Mouse (Mus musculus): ENCODE data around the gene Bend7. TPM values are rescaled to one million over a fixed set of nuclear protein-coding genes. Genes with fewer than 3 reads are reported as not detected.

Gene Bend7
- 3.1 TPM in 2 replicates for polyA plus RNA-seq (2014; fragmentation: Nextera tagmentation; extraction: Ambion mirVana)

- H3K4me2 ChIP-seq (ENCODE audit: low read depth, low read length): peak within 1 kb of the TSS; percentile 81
- no peaks in the 10 kb centered on the region for H3K4me1 ChIP-seq (ENCODE audit: control insufficient read depth, insufficient read depth, low read length)
- no peaks in the 10 kb centered on the region for H3K36me3 ChIP-seq (replicated peaks; ENCODE audit: control insufficient read depth, insufficient read depth, low read depth, low read length)
- ATAC-seq (replicated peaks; ENCODE audit: insufficient number of reproducible peaks, low FRiP score, low TSS enrichment, low read depth) (peak; percentile 59), DNase-seq (ENCODE audit: low spot score) (peak; percentile 49)
- peak within 1 kb of the TSS; percentile 73 for H3K9ac ChIP-seq (replicated peaks; ENCODE audit: low read length)
- no peaks in the 10 kb centered on the region for H3K9me3 ChIP-seq (replicated peaks; ENCODE audit: control insufficient read depth, low read length)
- H3K4me3 ChIP-seq (ENCODE audit: low read depth, low read length): peak within 1 kb of the TSS; percentile 70
- whole genome bisulfite sequencing: under 1% methylated on average over 78 of the region's 124 CpGs
- 0 out of 2 replicates have a peak within 1 kb of the TSS, but pooled peaks have one; percentile 35 for H3K27ac ChIP-seq (replicated peaks; ENCODE audit: low read depth, low read length)
- peaks cover 22% of the 10 kb centered on the region for H3K27me3 ChIP-seq (ENCODE audit: control insufficient read depth, insufficient read depth, low read length)
Observed at GRCm38 (mm10) chr2:4717769-4718661, at the start of gene Bend7. Bend7 (plus strand) TSS chr2:4717831.

- Histone ChIP-seq H3K27ac (replicated peaks; ENCODE audit: low read depth, low read length) (no peak overlapping the region), H3K9ac (replicated peaks; ENCODE audit: low read length) (no peak overlapping the region), H3K4me1 (ENCODE audit: control insufficient read depth, insufficient read depth, low read length) (no peaks in the 10 kb centered on the region), H3K4me3 (ENCODE audit: low read depth, low read length) (no peak overlapping the region), H3K27me3 (ENCODE audit: control insufficient read depth, insufficient read depth, low read length) (no peaks in the 10 kb centered on the region), H3K9me3 (replicated peaks; ENCODE audit: control insufficient read depth, low read length) (no peaks in the 10 kb centered on the region), H3K36me3 (replicated peaks; ENCODE audit: control insufficient read depth, insufficient read depth, low read depth, low read length) (no peaks in the 10 kb centered on the region), H3K4me2 (ENCODE audit: low read depth, low read length) (no peak overlapping the region)
- ATAC-seq (replicated peaks; ENCODE audit: insufficient number of reproducible peaks, low FRiP score, low TSS enrichment, low read depth): no peak
- 79% methylated on average over 2 of the region's 2 CpGs for WGBS
- DNase-seq (ENCODE audit: low spot score): no peak
Observed at GRCm38 (mm10) chr2:4668626-4669025, 49.0 kb upstream of the Bend7 start.

- no peak overlapping the region for H3K4me2 ChIP-seq (ENCODE audit: low read depth, low read length)
- no peaks in the 10 kb centered on the region for H3K27me3 ChIP-seq (ENCODE audit: control insufficient read depth, insufficient read depth, low read length)
- H3K4me1 ChIP-seq (ENCODE audit: control insufficient read depth, insufficient read depth, low read length): no peaks in the 10 kb centered on the region
- H3K9ac ChIP-seq (replicated peaks; ENCODE audit: low read length): no peak overlapping the region
- 87% methylated on average over 8 of the region's 8 CpGs for WGBS
- H3K9me3 ChIP-seq (replicated peaks; ENCODE audit: control insufficient read depth, low read length): no peaks in the 10 kb centered on the region
- no peak overlapping the region for H3K27ac ChIP-seq (replicated peaks; ENCODE audit: low read depth, low read length)
- H3K4me3 ChIP-seq (ENCODE audit: low read depth, low read length): no peak overlapping the region
- DNase-seq (ENCODE audit: low spot score) (no peak), ATAC-seq (replicated peaks; ENCODE audit: insufficient number of reproducible peaks, low FRiP score, low TSS enrichment, low read depth) (no peak)
- H3K36me3 ChIP-seq (replicated peaks; ENCODE audit: control insufficient read depth, insufficient read depth, low read depth, low read length): no peaks in the 10 kb centered on the region
Observed at GRCm38 (mm10) chr2:4669701-4670100, 47.9 kb upstream of the Bend7 start.

GRCm38 (mm10) chr2:4671636-4672035, 46.0 kb upstream of the Bend7 start:
- no peak overlapping the region for H3K4me3 ChIP-seq (ENCODE audit: low read depth, low read length)
- no peaks in the 10 kb centered on the region for H3K9me3 ChIP-seq (replicated peaks; ENCODE audit: control insufficient read depth, low read length)
- no peak for ATAC-seq (replicated peaks; ENCODE audit: insufficient number of reproducible peaks, low FRiP score, low TSS enrichment, low read depth)
- no peaks in the 10 kb centered on the region for H3K4me1 ChIP-seq (ENCODE audit: control insufficient read depth, insufficient read depth, low read length)
- H3K9ac ChIP-seq (replicated peaks; ENCODE audit: low read length): no peak overlapping the region
- no peak overlapping the region for H3K27ac ChIP-seq (replicated peaks; ENCODE audit: low read depth, low read length)
- DNase-seq (ENCODE audit: low spot score): no peak
- H3K36me3 ChIP-seq (replicated peaks; ENCODE audit: control insufficient read depth, insufficient read depth, low read depth, low read length): no peaks in the 10 kb centered on the region
- 84% methylated on average over 8 of the region's 8 CpGs for whole genome bisulfite sequencing
- H3K4me2 ChIP-seq (ENCODE audit: low read depth, low read length): no peak overlapping the region
- H3K27me3 ChIP-seq (ENCODE audit: control insufficient read depth, insufficient read depth, low read length): no peaks in the 10 kb centered on the region

- no peaks in the 10 kb centered on the region for H3K9me3 ChIP-seq (replicated peaks; ENCODE audit: control insufficient read depth, low read length)
- no peak overlapping the region for H3K27ac ChIP-seq (replicated peaks; ENCODE audit: low read depth, low read length)
- H3K9ac ChIP-seq (replicated peaks; ENCODE audit: low read length): no peak overlapping the region
- no peak for ATAC-seq (replicated peaks; ENCODE audit: insufficient number of reproducible peaks, low FRiP score, low TSS enrichment, low read depth)
- no peaks in the 10 kb centered on the region for H3K4me1 ChIP-seq (ENCODE audit: control insufficient read depth, insufficient read depth, low read length)
- DNase-seq (ENCODE audit: low spot score): no peak
- H3K27me3 ChIP-seq (ENCODE audit: control insufficient read depth, insufficient read depth, low read length): no peaks in the 10 kb centered on the region
- H3K4me2 ChIP-seq (ENCODE audit: low read depth, low read length): no peak overlapping the region
- H3K36me3 ChIP-seq (replicated peaks; ENCODE audit: control insufficient read depth, insufficient read depth, low read depth, low read length): no peaks in the 10 kb centered on the region
- WGBS: 83% methylated on average over 3 of the region's 3 CpGs
- no peak overlapping the region for H3K4me3 ChIP-seq (ENCODE audit: low read depth, low read length)
Observed at GRCm38 (mm10) chr2:4679886-4680285, 37.7 kb upstream of the Bend7 start.

GRCm38 (mm10) chr2:4711262-4711661, 6.4 kb upstream of the Bend7 start:
- ATAC-seq (replicated peaks; ENCODE audit: insufficient number of reproducible peaks, low FRiP score, low TSS enrichment, low read depth) (no peak), DNase-seq (ENCODE audit: low spot score) (peak; percentile 41)
- no peak overlapping the region for H3K4me2 ChIP-seq (ENCODE audit: low read depth, low read length)
- no peaks in the 10 kb centered on the region for H3K36me3 ChIP-seq (replicated peaks; ENCODE audit: control insufficient read depth, insufficient read depth, low read depth, low read length)
- H3K9me3 ChIP-seq (replicated peaks; ENCODE audit: control insufficient read depth, low read length): no peaks in the 10 kb centered on the region
- no peak overlapping the region for H3K4me3 ChIP-seq (ENCODE audit: low read depth, low read length)
- no peak overlapping the region for H3K27ac ChIP-seq (replicated peaks; ENCODE audit: low read depth, low read length)
- WGBS: 46% methylated on average over 5 of the region's 5 CpGs
- peaks cover 3% of the 10 kb centered on the region; the same call in 1 of the 2 replicates for H3K27me3 ChIP-seq (ENCODE audit: control insufficient read depth, insufficient read depth, low read length)
- no peaks in the 10 kb centered on the region for H3K4me1 ChIP-seq (ENCODE audit: control insufficient read depth, insufficient read depth, low read length)
- no peak overlapping the region for H3K9ac ChIP-seq (replicated peaks; ENCODE audit: low read length)

GRCm38 (mm10) chr2:4717081-4717768, 406 bp upstream of the Bend7 start:
- peaks cover 22% of the 10 kb centered on the region for H3K27me3 ChIP-seq (ENCODE audit: control insufficient read depth, insufficient read depth, low read length)

GRCm38 (mm10) chr2:4723088-4723487, 5.5 kb downstream of the Bend7 start:
- H3K36me3 ChIP-seq (replicated peaks; ENCODE audit: control insufficient read depth, insufficient read depth, low read depth, low read length): no peaks in the 10 kb centered on the region
- no peak overlapping the region for H3K9ac ChIP-seq (replicated peaks; ENCODE audit: low read length)
- peaks cover 9% of the 10 kb centered on the region; the same call in 1 of the 2 replicates for H3K27me3 ChIP-seq (ENCODE audit: control insufficient read depth, insufficient read depth, low read length)
- no peak for ATAC-seq (replicated peaks; ENCODE audit: insufficient number of reproducible peaks, low FRiP score, low TSS enrichment, low read depth)
- no peak overlapping the region for H3K4me2 ChIP-seq (ENCODE audit: low read depth, low read length)
- no peak overlapping the region for H3K27ac ChIP-seq (replicated peaks; ENCODE audit: low read depth, low read length)
- H3K4me3 ChIP-seq (ENCODE audit: low read depth, low read length): no peak overlapping the region
- WGBS: 89% methylated on average over 8 of the region's 8 CpGs
- DNase-seq (ENCODE audit: low spot score): no peak
- H3K9me3 ChIP-seq (replicated peaks; ENCODE audit: control insufficient read depth, low read length): no peaks in the 10 kb centered on the region
- no peaks in the 10 kb centered on the region for H3K4me1 ChIP-seq (ENCODE audit: control insufficient read depth, insufficient read depth, low read length)

More at GRCm38 (mm10) chr2:4717081-4717768, 406 bp upstream of the Bend7 start:
- Histone ChIP-seq H3K4me2 (ENCODE audit: low read depth, low read length) (peak overlapping the region; percentile 81), H3K36me3 (replicated peaks; ENCODE audit: control insufficient read depth, insufficient read depth, low read depth, low read length) (no peaks in the 10 kb centered on the region), H3K4me3 (ENCODE audit: low read depth, low read length) (peak overlapping the region; percentile 70), H3K27ac (replicated peaks; ENCODE audit: low read depth, low read length) (no peak overlapping the region), H3K9me3 (replicated peaks; ENCODE audit: control insufficient read depth, low read length) (no peaks in the 10 kb centered on the region), H3K4me1 (ENCODE audit: control insufficient read depth, insufficient read depth, low read length) (no peaks in the 10 kb centered on the region), H3K9ac (replicated peaks; ENCODE audit: low read length) (peak overlapping the region; percentile 73)
- peak; percentile 73 for ATAC-seq (replicated peaks; ENCODE audit: insufficient number of reproducible peaks, low FRiP score, low TSS enrichment, low read depth)
- DNase-seq (ENCODE audit: low spot score): peak; percentile 42
- WGBS: 2% methylated on average over 44 of the region's 49 CpGs
